Mouse (Mus musculus) frontal cortex, postnatal 14 days (tissue): ENCODE measurements around the gene Nepro.

Source experiments
- DNase-seq, 2 experiments: peaks; one replicate each; pipeline ENCODE4 v3.0.0; 2022; ENCODE audit warnings: low spot score in 2 of 2

Nepro gene

GRCm38 (mm10) chr16:44767506-44767905 is 43.4 kb downstream of the Nepro start:
- DNase-seq, result no peak

GRCm38 (mm10) chr16:44767967-44768366 is 43.9 kb downstream of the Nepro start:
- DNase-seq, result no peak

GRCm38 (mm10) chr16:44772577-44772976 is 48.5 kb downstream of the Nepro start:
- DNase-seq, result no peak

GRCm38 (mm10) chr16:44773673-44774072 is 49.6 kb downstream of the Nepro start:
- DNase-seq, result no peak

GRCm38 (mm10) chr16:44774201-44774600 is 50.1 kb downstream of the Nepro start:
- DNase-seq, result no peak

GRCm38 (mm10) chr16:44778538-44779147 is 54.5 kb downstream of the Nepro start:
- DNase-seq, result no peak

- DNase-seq, result no peak
Observed at GRCm38 (mm10) chr16:44779494-44779893, 55.4 kb downstream of the Nepro start.

- DNase-seq, result no peak
Observed at GRCm38 (mm10) chr16:44780751-44781150, 56.6 kb downstream of the Nepro start.
